Mouse (Mus musculus): Measurements from ENCODE around the gene Tle3.

Tle3 gene

GRCm38 (mm10) chr9:61431830-61432229 is 59.7 kb downstream of the Tle3 start:
- in situ Hi-C loops (cut with MboI, MseI): no loop called here

GRCm38 (mm10) chr9:61433206-61433605 is 61.0 kb downstream of the Tle3 start:
- in situ Hi-C loops (cut with MboI, MseI): no loop called here

GRCm38 (mm10) chr9:61434062-61434461 is 61.9 kb downstream of the Tle3 start:
- in situ Hi-C loops (cut with MboI, MseI): no loop called here

- in situ Hi-C loops (cut with MboI, MseI): no loop called here
Measured at GRCm38 (mm10) chr9:61435191-61435989, 63.2 kb downstream of the Tle3 start.

GRCm38 (mm10) chr9:61436104-61436503 is 63.9 kb downstream of the Tle3 start:
- in situ Hi-C loops (cut with MboI, MseI): no loop called here

DNA sequence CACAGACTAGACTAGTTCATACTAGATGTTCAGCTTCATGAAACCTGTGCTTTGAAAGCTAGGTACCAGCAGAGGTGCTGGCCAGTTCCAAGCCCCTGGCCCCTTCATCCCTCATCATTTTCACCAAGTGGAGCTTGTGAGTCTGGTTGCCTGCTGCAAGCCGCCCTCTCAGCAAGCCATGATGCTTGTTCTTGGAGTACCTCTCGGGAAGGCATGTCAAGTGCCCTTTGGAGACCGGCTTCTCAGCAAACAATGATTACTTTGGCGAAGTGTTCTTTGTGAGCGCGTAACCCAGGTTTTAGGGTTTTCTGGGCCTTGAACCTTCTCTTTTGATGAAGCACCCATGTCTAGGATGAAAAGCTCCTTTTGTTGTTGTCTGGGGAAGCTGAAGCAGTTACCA is 64.6 kb downstream of the Tle3 start:
- in situ Hi-C loops (cut with MboI, MseI): no loop called here

GRCm38 (mm10) chr9:61439092-61439491 is 66.9 kb downstream of the Tle3 start:
- in situ Hi-C loops (cut with MboI, MseI): no loop called here

DNA sequence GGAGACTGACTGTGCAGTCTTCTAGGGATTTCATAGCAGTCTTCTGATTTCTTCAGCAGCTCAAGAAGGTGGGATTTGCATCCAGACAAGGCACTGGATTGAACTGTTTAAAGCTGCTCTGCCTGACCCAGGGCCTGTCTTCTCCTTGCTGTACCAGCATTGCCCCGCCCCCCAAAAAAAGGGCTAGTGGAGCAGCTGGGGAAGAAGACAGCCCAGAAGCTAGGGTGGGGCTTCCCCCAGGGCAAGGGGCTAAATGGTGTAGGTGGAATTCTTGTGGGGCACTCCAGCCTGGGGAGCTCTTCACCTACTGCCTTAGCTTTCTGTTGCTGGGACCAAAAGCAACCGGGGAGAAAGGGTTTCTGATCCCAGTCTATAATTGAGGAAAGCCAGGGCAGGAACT is 67.8 kb downstream of the Tle3 start:
- in situ Hi-C loops (cut with MboI, MseI): no loop called here

- in situ Hi-C loops (cut with MboI, MseI): no loop called here
Measured at GRCm38 (mm10) chr9:61441206-61441913, 69.2 kb downstream of the Tle3 start.

DNA sequence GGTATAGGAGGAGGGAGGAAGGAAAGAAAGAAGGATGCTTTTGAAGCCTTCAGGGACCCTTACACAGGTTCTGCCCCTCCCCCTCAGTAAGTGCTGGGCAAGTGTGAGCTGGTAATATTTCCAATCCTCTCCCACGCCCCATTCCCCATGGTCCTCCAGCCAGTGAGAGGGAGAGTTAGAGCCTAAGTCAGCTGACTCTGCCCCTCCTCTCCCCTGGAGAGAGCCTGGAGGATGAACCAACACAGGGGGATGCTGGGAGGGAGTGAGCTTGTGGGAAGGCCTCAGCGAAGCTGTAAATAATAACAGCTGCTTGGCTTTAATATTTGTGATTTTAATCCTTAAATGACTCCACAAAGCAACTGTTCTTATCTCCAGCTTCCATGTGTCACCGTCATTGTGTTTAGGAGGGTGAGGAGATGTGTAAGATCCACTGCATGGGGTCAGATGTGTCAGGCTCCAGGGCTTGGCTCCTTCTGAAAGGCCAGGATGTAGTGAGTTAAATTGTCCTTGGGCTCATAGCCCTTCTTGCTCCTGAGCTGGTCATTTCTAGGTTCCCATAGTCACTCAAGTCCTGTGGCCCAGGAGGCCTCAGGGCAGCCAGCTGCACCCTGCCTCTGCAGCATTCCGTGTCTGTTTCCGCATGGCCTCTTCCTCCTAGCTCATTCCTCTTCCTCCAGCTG is 70.9 kb downstream of the Tle3 start:
- in situ Hi-C loops (cut with MboI, MseI): no loop called here

- in situ Hi-C loops (cut with MboI, MseI): no loop called here
Measured at GRCm38 (mm10) chr9:61445151-61445550, 73.0 kb downstream of the Tle3 start.

DNA sequence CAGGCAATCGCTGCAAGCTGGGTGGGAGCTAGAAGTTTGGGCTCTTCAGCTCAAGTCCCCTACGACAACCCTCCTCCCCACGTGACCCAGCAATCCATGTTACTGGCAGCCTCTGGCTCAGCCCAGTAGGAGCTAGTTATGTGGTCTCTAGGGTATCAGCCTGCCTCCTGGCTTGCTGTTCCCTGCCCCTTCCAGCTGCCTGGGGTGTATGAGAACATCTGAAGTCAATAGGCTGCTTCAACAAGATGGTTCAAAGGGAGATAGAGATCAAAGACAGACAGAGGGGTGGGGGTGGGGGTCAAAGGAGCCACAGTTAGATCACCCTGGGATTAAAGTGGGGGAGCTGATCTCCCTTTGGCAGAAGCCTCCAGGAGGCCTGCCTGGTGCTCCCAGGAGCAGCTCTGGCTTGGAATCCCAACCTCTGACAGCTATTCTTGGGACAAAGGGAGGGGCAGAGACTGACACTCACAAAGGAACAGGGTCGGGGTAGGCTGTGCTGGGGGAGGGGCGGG is 73.6 kb downstream of the Tle3 start:
- in situ Hi-C loops (cut with MboI, MseI): no loop called here

DNA sequence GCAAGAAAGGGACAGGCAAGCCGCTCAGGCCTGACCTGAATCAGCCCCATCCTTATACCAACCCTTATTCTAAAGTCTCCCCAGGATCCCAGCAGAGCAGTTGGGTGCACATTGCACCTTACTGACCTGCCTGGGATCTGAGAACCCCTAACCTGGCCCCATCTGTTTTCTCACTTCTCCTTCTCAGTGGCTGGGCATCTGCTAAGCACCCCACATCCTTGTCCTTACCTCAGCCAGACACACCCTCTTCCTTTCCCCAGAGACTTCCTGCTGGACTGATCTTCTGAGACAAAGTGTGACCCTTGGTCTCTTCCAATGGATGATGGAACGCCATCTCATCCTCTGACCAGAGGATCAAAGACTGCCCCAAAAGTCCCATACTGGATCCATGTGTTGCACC is 74.8 kb downstream of the Tle3 start:
- in situ Hi-C loops (cut with MboI, MseI): no loop called here

DNA sequence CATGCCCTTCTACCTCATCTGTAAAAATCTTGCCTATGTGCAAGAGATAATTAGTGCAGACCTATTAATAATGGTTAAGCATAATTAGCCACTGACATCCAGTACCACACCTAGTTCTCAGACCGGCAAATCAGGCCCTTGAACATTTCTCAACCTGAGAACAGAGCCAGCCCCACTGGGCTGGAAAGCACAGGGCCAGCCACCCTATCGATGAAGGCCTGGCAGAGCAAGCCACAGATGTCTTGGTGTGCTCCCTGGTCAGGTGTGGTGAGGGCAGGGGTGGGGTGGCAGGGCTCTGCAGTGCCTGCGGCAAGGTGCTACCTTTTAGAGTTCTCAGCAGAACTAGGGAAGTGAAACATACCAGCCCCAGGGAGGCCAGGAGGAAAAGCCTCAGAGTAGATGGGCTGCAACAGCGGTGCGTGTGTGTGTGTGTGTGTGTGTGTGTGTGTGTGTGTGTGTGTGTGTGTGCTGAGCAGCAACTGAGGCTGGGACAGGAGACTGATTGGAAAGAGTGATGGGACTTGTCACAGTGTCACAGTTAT is 77.3 kb downstream of the Tle3 start:
- in situ Hi-C loops (cut with MboI, MseI): no loop called here

- in situ Hi-C loops (cut with MboI, MseI): no loop called here
Measured at GRCm38 (mm10) chr9:61452081-61452480, 79.9 kb downstream of the Tle3 start.

DNA sequence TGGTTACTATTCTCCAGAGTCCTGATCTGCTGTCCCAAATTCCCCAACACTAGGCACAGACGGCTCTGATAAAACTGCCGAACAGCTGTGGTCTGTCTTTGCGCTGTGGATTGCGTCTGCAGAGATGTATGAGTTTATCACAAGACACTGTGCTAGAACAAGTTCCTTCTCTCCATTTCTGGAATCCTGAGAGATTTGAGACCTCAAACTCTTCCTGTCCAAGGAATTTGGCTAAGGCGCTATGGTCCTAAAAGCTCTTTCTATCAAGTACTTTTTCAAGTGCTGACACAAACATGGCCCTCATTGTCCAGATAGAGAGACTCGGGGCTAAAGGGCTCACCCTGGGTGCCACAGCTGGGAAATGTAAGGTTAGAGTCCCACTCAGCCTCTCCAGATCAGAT is 83.7 kb downstream of the Tle3 start:
- in situ Hi-C loops (cut with MboI, MseI): no loop called here

GRCm38 (mm10) chr9:61456441-61457161 is 84.4 kb downstream of the Tle3 start:
- in situ Hi-C loops (cut with MboI, MseI): no loop called here

GRCm38 (mm10) chr9:61457162-61457523 is 85.0 kb downstream of the Tle3 start:
- in situ Hi-C loops (cut with MboI, MseI): no loop called here

GRCm38 (mm10) chr9:61461859-61462258 is 89.7 kb downstream of the Tle3 start:
- in situ Hi-C loops (cut with MboI, MseI): no loop called here

DNA sequence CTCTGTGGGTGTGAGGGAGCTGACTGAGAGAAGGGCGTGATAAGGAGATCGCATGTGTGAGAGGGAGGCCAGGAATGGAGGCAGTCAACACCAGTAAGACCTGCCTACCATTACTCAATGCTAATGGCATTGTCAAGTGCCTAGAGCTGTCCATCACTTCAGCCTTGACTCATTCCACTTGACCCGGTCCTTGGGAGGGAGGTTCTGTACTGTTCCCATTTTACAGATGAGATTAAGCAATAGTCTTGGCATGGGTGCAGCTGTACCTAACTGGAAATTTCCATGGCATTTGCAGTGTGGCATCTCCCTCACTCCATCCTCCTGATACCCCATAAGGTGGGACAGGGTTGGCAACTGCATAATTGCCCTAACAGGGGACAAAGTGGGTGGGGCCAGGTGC is 95.3 kb downstream of the Tle3 start:
- in situ Hi-C loops (cut with MboI, MseI): loop anchor here (5.0 kb wide), 1 partner anchor 55 kb away; no protein-coding TSS in a partner anchor
